Mouse (Mus musculus) liver, embryonic 11.5 days (tissue): ENCODE measurements at regions not wholly inside any gene's neighbourhood (a gene's known extent, or its start where the extent isn't known, plus 50 kb on each side); places are given as distances from the start of the nearest gene placed in this dataset. TPM values are rescaled to one million over a fixed set of nuclear protein-coding genes. Genes with fewer than 3 reads are reported as not detected.

Experiments
- microRNA-seq: library from miRNA; unstranded; fragments of <30 nt; microRNA quantifications from one replicate; pipeline ENCODE4, GENCODE M21; 2017; ENCODE audit warnings: borderline number of aligned reads

Small RNAs in the stretch of these regions (microRNA-seq; reads per million reads assigned to microRNA genes)
- gene Gm24710: not detected
